Mouse (Mus musculus) heart, postnatal 10 days (tissue): ENCODE data around the gene 3425401B19Rik. TPM values are rescaled to one million over a fixed set of nuclear protein-coding genes. Genes with fewer than 3 reads are reported as not detected.

Source experiments
- DNase-seq, 2 experiments: peaks; one replicate each; pipeline ENCODE4 v3.0.0; 2021
- intact Hi-C: fragments of 180-260 bp; cut with DNase I; formaldehyde crosslinking; loops from one replicate; pipeline ENCODE4 v1.15.1; 2025
- total RNA-seq, 2 experiments: library from RNA; stranded (reverse); gene quantifications; 2 replicates each; pipeline ENCODE4 v1.2.3; 2021

Gene 3425401B19Rik
- total RNA-seq = 10 to 100 TPM; 59.4 to 74.8 TPM

DNA sequence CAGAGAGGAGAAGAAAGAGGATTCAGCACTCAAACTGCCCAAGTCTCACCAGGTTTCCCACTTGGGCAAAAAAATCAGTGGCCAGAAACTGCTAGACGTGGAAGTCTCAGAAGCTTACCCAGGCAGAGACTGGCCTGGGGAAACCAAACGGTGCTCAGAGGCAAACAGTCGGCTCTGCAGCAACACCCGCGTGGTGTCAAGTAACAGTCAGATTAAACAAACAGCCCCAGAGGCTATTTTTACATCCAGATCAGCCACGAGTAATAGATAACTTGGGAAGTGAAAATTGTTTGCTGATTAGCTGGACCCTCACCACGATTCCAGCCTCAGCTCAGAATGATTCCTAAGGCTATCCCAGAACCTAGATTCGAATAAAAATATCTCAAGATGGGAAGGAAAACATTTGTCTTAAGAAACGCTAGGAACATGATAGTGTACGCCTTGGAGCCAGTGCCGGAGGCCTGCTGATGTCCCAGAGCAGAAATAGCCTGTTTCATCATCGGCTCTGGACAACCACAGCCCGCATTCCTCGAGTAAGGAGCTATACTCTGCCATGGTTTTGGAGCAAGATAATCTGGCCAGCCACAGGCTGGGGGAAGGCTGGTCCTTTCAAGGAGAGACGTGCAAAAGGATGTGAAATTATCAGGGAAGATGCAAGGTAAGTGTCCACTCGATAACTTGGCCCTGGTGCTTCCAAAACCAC, at the start of gene 3425401B19Rik:
Gene 3425401B19Rik (minus strand): TSS at position 170 of the 703 bp plus-strand sequence.
- intact Hi-C loops = loop anchor here (2.0 kb wide), 1 partner anchor 16 kb away; no protein-coding TSS in a partner anchor
- peak; percentile 61 to 73 for DNase-seq

DNA sequence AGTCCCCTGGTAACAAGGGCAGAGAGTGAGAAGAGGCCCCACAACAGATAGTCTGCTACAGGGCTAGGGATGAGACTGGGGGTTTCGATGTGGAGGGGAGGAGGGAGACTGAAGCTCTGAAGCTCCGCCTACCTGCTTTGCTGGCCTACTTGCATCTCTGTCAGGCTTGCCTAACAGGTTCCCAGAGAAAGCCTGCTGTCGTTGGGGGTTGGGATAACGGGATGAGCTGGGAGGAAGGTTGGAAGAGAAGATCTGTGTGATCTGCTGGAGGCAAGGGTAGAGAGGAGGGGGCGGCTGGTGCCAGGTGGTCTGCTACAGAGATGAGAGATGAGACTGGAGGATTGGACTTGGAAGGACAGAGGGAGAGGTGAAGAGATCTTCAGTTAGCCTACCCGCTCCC, 47.9 kb upstream of the 3425401B19Rik start:
- intact Hi-C loops = no loop called here

DNA sequence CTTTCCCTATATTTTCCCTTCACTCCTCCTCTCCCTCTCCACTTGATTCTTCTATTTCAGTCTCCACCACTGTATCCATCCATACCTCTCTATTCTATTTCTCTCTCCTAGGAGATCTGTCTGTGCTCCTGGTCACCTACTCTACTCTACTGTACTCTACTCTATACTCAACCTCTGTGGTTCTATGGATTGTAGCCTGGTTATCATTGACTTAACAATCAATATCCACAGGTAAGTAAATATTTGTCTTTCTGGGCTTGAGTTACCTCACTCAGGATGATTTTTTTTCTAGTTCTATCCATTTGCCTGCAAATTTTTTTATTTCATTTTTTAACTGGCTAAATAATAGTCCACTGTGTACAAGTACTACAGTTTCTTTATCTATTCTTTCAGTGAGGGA, 41.8 kb upstream of the 3425401B19Rik start:
- intact Hi-C loops = no loop called here

More for the DNA sequence above, 47.9 kb upstream of the 3425401B19Rik start:
- no peak for DNase-seq

GRCm38 (mm10) chr14:32721461-32721860, 36.4 kb upstream of the 3425401B19Rik start:
- no peak for DNase-seq
- intact Hi-C loops = loop anchor here (5.0 kb wide), 1 partner anchor 94 kb away; no protein-coding TSS in a partner anchor

More for the DNA sequence above, 41.8 kb upstream of the 3425401B19Rik start:
- DNase-seq = no peak

GRCm38 (mm10) chr14:32716763-32717439, 31.8 kb upstream of the 3425401B19Rik start:
- intact Hi-C loops = no loop called here
- DNase-seq = no peak

- intact Hi-C loops = no loop called here
Observed at GRCm38 (mm10) chr14:32715489-32715888, 30.4 kb upstream of the 3425401B19Rik start.

GRCm38 (mm10) chr14:32715076-32715475, 30.0 kb upstream of the 3425401B19Rik start:
- intact Hi-C loops = no loop called here

More at GRCm38 (mm10) chr14:32715489-32715888, 30.4 kb upstream of the 3425401B19Rik start:
- DNase-seq = no peak

GRCm38 (mm10) chr14:32709861-32710260, 24.8 kb upstream of the 3425401B19Rik start:
- no peak for DNase-seq
- intact Hi-C loops = no loop called here

More at GRCm38 (mm10) chr14:32715076-32715475, 30.0 kb upstream of the 3425401B19Rik start:
- DNase-seq = no peak

DNA sequence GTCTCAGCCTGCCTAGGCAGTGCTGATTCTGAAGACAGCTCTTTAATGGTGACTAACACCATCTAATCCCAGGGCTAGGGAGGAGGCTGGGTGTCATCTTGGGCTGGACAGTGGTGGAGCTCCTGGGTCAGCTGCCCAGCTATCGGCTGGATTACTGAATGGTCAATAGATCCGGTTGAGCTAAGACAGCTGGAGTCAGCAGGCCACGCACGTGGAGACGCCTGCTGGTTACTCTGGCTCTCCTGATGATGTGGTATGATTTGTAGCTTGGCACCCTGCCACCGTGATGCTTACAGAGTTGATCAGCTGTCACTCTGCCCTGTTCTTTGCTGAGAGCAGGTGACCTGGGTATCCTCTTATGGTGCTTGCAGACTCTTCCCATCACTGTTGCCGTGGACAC, 23.7 kb upstream of the 3425401B19Rik start:
- intact Hi-C loops = no loop called here
- no peak for DNase-seq

DNA sequence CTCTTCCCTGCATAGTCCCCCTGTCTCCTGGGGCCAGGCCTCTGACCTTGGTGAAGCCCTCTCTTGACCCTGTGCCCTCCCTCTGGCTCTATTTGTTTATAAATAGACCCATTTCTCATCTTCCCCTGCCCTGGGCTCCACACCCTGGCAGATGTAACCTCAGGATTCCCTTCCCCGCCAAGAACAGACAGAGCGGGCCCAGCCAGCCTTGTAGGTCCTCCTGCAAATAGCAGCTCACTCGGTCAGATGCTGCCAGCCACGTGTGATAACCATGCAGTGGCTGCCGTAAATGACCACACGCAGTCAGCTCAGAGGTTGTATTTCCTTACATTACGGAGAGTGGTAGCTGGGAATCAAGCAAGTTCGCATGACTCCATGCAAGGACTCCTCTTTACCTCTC, 22.8 kb upstream of the 3425401B19Rik start:
- intact Hi-C loops = no loop called here
- peak; percentile 45 to 62 for DNase-seq

- intact Hi-C loops = loop anchor here (2.0 kb wide), 1 partner anchor 16 kb away; the partner anchor contains the start of gene 3425401B19Rik
- peak; percentile 62 to 67 for DNase-seq
Observed at GRCm38 (mm10) chr14:32700972-32701371, 15.9 kb upstream of the 3425401B19Rik start.

GRCm38 (mm10) chr14:32698556-32698955, 13.5 kb upstream of the 3425401B19Rik start:
- DNase-seq = no peak
- intact Hi-C loops = no loop called here

DNA sequence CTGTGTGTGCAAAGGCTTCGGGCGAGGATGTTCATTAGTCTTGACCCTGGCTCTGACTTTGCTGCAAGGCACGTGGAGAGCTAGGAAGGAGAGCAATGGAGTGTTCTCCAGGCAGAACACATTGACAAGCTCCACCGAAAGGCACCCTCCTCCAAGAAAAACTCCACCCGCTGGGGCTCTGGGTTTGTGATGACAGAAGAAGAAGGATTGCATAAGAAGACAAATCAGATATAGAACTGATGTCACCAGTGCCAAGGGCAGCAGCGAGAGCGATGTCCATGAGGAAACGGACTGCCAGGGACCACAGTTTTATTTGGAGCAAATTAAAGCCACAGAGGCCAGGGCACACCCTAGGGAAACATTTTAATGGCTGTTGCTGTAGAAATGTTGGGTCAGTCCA, 12.7 kb upstream of the 3425401B19Rik start:
- no peak for DNase-seq
- intact Hi-C loops = no loop called here

GRCm38 (mm10) chr14:32696344-32696743, 11.3 kb upstream of the 3425401B19Rik start:
- intact Hi-C loops = no loop called here

DNA sequence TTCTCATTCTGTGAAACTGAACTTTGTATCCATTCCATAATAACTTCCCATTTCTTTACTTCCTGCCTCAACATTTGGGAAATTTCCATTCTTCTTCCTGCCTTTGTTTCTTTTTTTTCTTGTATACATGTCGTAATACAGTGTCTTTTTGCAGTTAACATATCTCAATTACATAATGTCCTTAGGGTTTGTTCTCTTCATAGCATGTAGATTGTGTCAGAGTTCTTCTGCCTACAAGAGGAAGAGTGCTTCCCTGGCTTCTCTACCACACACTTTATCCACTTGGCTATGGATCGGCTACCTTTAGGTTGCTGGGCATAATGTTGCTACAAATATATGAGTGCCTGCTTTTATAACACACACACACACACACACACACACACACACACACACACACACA, 10.8 kb upstream of the 3425401B19Rik start:
- intact Hi-C loops = no loop called here
- no peak for DNase-seq

More at GRCm38 (mm10) chr14:32696344-32696743, 11.3 kb upstream of the 3425401B19Rik start:
- DNase-seq = no peak

GRCm38 (mm10) chr14:32684735-32685105, 373 bp downstream of the 3425401B19Rik start:
- peak in 1 of 2 experiments; percentile 40 for DNase-seq
- intact Hi-C loops = loop anchor here (2.0 to 5.0 kb wide), 2 partner anchors 16 to 278 kb away; no protein-coding TSS in a partner anchor

- peak; percentile 49 to 55 for DNase-seq
- intact Hi-C loops = loop anchor here (2.0 to 5.0 kb wide), 2 partner anchors 17 to 278 kb away; no protein-coding TSS in a partner anchor
Observed at GRCm38 (mm10) chr14:32683982-32684734, 935 bp downstream of the 3425401B19Rik start.

- intact Hi-C loops = loop anchor here (5.0 kb wide), 1 partner anchor 279 kb away; no protein-coding TSS in a partner anchor
- peak; percentile 68 to 74 for DNase-seq
Observed at GRCm38 (mm10) chr14:32683251-32683838, 1.7 kb downstream of the 3425401B19Rik start.

DNA sequence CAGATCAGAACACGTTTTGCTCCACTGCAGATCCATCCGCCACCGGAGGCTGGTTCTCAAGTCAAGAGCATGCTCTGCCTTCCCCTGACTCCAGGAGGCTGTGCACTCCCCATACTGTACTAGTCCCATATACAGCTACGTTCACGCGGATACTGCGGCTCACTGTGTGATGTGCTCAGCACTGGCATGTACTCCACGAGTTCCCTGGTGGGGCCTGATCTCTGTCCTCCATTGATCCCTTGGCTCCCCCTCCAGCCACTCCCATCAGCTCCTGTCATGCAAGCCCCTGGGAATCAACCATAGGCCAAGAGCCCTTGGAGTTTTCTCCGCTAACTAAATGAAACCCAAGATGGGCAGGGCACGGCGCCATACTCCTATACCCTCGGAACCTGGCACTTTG, 2.6 kb downstream of the 3425401B19Rik start:
- peak in 1 of 2 experiments; percentile 22 for DNase-seq
- intact Hi-C loops = loop anchor here (5.0 kb wide), 1 partner anchor 280 kb away; no protein-coding TSS in a partner anchor

- no peak for DNase-seq
- intact Hi-C loops = loop anchor here (5.0 kb wide), 1 partner anchor 281 kb away; no protein-coding TSS in a partner anchor
Observed at GRCm38 (mm10) chr14:32681603-32682002, 3.5 kb downstream of the 3425401B19Rik start.
